Mouse (Mus musculus): ENCODE results near the gene Dnajc2.
A peak's percentile ranks its signal among the peaks of the same experiment; 100 is the strongest.
"Not testable (repeated sequence)": the region's sequence is repeated elsewhere in the genome, so short reads cannot be mapped to it uniquely, and the experiment has no call there.

The Dnajc2 gene

DNA sequence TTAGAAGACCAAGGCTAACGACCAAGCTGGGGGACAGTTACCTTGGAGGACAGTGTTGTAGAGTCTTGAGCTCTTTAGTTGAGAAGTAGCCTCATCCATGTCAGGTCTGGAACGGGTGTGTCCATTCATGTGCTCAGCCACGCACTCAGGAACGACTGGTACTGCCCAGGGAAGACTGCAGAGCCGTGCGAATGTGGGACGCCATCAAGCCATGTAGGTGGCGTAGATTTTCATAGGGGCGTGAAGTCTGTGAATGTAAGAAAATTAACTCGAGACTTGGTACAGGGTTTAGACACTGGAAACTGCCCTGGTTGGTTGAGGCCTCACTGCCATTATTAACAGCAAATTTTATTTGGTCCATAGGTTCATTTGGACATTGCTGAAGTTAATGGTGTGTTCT lies 41.4 kb downstream of the Dnajc2 start:
- no peak for DNase-seq (ENCODE audit: low spot score in 2 of 2)

DNA sequence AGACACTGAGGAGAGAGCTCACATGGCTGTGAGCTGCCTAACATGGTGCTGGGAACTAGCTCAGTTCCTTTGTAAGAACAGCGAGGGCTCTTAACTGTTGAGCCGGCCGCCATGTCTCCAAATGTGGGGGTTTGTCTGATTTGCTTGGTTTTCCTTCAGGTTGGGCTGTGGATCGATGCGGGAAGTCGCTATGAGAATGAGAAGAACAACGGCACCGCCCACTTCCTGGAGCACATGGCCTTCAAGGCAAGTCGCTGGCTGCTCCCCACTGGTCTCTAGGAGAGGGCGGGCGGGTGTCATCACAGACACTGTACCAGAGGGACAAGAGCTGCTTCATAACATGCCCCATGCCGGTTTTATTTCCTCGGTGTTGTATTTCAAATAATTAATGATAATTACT lies 45.2 kb downstream of the Dnajc2 start:
- no peak for DNase-seq (ENCODE audit: low spot score in 2 of 2)

DNA sequence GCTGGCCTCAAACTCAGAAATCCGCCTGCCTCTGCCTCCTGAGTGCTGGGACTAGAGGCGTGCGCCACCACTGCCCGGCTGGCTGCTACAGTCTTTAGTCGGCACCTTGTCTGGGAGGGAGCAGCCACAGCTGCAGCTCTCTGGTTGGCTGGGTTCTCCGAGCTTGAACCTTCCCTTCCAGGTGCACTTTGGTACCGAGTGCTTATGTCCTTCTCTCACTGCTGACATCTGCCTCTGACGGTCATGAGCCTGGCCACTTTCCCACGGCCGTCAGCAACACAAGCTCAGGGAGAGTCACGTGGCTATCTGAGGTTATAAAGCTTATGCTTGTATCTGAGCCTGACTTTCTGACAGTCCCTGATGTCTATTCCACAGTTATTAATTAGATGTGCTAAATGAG lies 45.9 kb downstream of the Dnajc2 start:
- no peak for DNase-seq (ENCODE audit: low spot score in 2 of 2)

DNA sequence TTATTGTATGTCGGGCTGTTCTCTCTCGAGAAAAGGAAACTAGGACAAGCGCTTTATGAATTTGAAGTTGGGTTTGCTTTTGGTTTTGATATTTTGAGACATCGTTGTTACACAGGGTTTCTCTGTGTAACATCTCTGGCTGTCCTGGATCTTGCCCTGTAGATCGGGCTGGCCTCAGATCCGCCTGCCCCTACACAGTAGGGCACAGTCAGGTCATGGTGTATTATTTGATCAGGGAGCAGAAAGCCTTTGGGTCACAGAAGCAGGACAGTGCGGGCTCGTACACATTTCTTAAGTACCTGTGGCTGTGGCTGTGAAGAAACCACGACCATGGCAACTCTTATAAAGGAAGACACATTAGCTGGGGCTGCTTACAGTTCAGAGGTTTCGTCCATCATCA lies 47.4 kb downstream of the Dnajc2 start:
- DNase-seq (ENCODE audit: low spot score in 2 of 2): no peak

DNA sequence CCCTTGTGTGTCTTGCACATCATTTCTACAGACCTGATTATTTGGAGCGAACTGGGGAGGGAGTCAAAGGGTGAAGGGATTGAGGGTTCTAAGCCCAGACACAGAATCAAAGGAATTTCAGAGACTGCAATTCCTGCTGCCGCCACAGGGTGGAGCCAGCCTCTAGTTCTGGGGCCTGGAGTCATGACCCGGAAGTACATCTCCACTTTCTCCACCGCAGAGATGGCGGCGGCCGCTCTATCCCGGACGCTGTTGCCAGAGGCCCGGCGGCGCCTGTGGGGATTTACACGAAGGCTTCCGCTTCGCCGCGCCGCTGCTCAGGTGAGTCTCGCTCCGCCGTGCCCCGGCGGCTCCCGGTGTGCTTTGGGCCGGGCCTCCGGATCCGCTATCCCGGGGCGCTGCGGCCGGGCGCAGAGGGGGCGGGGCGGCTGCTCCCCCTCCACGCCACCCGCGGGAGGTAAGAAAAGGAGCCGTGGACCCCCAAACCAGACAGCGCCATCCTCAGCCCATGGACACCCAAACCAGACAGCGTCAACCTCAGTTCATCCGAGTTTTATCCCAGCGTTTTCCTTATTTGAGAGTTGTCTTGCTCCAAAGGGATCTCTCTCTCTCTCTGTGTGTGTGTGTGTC lies 48.0 kb downstream of the Dnajc2 start, which contains the start of gene Pmpcb:
Gene Pmpcb, plus strand, starts transcription at position 186 of the 630 bp plus-strand sequence.
- DNase-seq (ENCODE audit: low spot score in 2 of 2): peak; percentile 78 to 83

DNA sequence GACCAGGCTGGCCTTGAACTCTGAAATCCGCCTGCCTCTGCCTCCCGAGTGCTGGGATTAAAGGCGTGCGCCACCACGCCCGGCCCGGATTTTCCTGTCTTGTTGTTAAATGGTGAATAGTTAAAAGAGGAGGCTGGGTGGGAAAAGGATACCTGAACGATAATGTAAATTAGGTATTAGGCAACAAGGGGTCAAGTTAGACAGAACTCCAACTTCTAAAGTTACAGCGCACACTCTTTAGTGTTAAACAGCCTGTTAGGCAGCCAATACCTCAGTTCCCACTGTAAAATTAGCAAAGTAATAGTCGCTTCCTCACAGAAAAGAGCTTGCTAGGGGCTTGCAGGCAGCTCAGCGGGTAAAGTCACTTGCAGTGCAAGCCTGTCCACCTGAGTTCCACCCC lies 49.0 kb downstream of the Dnajc2 start:
- no peak for DNase-seq (ENCODE audit: low spot score in 2 of 2)

DNA sequence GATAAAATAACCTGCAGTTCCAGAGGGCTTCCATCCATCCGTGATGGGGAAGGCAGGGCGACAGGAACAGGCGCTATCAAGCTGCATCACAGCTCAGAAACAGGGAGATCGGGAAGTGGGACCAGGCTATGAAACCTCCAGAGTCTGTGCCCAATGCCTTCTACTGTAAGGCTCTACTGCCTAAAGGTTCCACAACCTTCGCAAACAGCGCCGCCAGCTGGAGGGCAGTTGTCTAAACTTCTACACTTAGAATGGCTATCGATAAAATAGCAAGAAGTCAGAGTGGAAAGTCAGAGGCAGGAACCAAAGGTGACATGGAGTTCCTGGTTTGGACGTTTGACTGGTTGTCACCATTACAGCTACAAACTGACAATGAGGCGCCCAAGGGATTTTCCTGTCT lies 49.5 kb downstream of the Dnajc2 start:
- DNase-seq (ENCODE audit: low spot score in 2 of 2): peak; percentile 51 to 74

DNA sequence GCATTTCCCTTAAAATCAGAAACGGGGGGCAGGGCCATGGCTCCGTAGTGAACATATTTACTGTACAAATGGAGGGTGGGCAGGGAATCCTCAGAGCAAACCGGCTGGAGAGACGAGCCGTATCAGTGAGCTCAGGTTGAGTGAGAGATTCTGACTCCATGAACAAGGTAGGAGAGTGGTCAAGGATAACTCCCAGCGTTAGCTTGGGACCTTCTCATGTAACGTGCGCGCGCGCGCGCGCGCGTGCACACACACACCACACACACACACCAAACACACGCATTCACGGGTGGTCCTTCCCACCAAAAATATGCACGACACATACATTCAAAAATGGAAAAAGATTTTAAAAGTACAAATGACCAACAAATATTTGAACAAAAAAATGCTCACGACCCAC lies 50.0 kb downstream of the Dnajc2 start:
- DNase-seq (ENCODE audit: low spot score in 2 of 2): no peak

DNA sequence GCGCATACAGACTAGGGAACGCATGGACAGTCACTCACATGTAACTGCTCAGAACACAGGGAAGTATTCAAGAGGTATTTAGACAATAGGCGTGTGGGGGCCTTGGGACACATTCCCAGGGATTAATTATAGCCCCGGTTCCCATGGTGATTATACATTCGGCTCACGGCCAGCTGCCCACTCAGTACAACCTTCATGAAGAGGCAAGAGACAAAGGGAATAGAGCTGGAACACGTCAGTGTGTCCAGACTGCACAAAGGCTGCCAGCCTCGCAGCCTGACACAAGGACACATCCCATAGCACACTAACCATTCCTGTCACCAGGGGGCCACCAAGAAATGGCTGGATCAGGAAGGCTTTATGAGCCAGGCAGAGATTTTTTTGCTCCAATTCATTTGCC lies 52.1 kb downstream of the Dnajc2 start:
- peak in 1 of 2 experiments; percentile 23 for DNase-seq (ENCODE audit: low spot score in 2 of 2)

DNA sequence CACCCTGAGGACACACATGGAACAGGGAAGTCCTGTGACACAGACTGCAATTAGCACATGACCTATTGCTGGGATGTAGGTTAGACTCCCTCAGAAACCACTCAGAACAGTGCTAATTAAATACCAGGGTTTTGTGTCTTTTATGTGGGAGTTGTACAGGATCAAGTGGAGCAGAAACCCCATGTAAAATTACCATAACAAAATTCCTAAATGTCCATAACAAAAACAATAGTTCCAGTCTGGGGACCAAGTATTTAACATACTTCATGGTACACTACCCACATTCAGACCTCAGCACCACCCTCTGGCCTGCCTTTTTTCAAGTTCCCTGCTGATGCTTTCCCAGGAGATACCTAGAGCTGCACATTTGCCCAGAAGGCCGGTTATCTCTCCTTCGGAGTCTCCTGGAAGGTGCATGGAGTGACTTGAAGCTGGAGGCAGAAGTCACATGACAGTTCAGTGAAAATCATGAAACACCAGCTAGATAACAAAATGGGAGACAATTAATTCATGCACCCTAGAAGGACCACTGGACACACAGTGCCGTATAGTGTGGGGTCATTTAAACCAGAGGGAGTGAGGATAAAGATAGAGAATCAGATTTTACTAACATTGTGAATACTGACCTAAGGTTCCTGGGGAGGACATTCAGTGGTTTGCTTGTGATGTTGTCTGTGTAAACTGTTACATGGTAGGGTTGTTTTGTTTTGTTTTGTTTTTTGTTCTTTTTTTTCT lies 52.7 kb downstream of the Dnajc2 start:
- no peak for DNase-seq (ENCODE audit: low spot score in 2 of 2)

DNA sequence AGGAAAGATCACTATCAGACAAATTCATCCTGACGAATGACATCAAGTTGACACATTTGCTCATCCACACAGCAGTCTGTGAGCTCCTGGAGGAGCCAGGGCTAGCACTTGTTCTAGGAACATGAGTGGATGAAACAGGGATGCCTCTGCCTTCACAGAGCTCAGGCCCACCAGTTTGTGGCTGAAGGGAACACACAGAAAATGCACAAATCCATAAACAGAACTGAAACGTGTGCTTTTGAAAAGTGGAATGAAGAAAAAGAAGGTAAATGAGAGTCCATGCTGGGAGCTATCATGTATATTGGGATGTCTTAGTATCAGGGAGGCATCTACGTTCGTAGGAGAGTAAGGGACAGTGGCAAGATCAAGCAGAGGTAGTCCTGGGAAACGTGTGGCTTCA lies 55.9 kb downstream of the Dnajc2 start:
- DNase-seq (ENCODE audit: low spot score in 2 of 2): no peak

DNA sequence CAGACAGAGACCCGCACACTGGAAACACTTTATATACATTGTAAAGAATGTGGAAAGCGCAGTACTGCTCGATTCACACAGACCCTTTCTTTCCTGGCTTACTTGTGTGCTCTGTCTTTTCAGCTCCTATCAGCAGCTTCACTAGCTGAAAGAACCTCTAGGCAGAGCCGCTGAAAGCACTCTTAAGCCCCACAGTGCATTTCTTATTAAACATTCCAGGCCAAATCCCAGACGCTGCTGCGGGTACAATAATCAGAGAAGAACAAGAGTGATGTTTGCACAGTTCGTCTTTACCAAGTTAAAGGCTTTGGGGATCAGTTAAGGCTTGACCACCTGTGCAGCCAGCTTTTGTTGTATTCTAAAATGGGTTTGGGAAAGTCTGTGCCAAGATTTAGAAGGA lies 60.2 kb downstream of the Dnajc2 start:
- DNase-seq (ENCODE audit: low spot score in 2 of 2): no peak

DNA sequence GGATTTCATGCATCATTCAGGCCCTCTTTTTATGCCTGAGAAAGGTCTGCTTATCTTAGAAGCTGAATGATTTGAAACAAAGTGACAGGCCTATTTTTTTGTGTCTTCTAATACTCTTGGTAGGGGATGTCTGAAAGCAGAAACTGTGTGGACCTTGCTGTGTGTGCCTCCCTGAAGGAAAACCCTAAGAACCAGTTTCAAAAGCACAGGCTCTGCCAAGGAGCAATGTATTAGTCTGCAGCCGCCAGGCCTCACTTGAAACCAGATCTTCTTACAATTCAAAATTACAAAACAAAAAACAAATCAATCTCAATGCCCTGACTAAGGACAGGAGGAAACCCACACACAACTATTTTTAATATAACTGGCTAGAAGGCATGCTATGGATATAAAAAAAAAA lies 60.6 kb downstream of the Dnajc2 start:
- no peak for DNase-seq (ENCODE audit: low spot score in 2 of 2)

DNA sequence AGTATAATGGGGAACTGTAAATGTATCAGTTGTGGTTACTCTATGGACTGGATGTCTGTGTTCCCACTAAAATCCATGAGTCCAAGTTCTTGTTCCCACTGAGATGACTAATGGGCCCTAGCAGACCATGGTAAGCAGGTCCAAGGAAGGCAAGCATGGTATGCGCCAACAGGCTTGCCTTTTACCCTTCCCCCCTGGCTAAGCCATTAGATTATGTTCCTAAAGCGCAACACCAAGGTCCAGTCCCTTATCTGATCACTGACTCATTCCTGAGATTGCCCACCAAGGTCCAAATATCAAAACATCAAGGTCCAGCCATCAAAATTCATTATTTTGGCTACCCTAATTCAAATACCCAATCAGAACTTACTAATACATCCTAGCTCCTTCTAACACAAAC lies 65.8 kb downstream of the Dnajc2 start:
- no peak for DNase-seq (ENCODE audit: low spot score in 2 of 2)

DNA sequence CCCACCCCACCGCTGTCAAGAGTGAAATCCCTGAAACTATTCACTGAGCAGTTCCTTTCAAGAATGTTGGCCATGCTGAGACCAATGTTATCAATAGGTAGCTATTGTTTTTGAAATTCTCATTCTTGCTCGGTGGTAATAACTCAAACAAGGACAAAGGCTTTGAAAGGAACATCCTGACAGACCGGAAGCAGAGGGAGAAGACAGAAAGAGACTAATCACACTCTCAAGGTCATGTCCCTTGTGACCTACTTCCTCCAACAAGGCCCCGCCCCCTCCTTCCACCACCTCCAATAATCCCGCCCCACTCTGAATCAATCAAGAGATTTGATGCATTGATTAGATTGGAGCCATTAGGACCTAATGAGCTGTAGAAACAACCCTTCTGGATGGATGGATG lies 66.5 kb downstream of the Dnajc2 start:
- no peak for DNase-seq (ENCODE audit: low spot score in 2 of 2)

DNA sequence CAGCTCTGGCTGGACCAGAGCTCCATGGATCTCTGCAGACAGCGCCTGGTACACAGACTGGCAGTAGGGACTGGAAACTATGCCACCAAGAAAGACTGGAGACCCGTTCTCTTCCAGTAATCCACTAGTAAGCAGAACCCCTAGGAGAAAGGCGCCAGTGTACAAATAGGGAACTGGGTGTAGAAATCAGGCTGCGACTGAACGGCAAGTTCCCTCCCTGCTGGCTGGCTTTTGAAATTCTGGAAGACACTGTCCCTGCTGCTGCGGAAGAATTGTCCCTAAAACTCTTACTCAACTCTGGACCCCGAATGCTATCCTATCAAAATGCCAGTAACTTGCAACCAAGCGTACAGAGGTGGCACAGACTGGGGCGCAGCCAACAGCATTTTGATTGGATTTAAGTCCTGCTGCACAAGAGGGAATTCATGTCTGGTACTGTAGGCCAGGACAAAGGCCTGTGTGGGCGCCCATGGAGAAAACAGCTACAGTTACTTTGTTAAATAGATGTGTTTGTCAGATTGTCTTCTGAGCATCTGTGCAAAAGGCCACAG lies 67.8 kb downstream of the Dnajc2 start:
- DNase-seq (ENCODE audit: low spot score in 2 of 2): no peak

DNA sequence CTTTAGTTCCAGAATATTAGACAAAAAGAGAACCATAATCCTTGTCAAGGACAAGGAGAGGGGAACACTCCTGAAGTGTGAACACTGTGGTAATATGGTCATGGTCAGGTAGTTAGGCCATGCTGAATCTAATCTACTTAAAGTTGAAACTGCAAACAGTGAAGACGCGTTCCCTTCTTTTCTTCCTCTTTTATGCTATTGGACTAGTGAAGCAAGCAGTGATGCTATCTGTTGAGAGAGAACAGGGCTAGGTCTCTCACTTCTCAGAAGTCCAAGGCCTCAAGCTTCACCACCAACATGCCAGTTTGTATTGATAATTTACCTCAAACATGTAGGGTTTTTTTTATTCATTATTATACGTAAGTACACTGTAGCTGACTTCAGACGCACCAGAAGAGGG lies 70.6 kb downstream of the Dnajc2 start:
- DNase-seq (ENCODE audit: low spot score in 2 of 2): no peak

DNA sequence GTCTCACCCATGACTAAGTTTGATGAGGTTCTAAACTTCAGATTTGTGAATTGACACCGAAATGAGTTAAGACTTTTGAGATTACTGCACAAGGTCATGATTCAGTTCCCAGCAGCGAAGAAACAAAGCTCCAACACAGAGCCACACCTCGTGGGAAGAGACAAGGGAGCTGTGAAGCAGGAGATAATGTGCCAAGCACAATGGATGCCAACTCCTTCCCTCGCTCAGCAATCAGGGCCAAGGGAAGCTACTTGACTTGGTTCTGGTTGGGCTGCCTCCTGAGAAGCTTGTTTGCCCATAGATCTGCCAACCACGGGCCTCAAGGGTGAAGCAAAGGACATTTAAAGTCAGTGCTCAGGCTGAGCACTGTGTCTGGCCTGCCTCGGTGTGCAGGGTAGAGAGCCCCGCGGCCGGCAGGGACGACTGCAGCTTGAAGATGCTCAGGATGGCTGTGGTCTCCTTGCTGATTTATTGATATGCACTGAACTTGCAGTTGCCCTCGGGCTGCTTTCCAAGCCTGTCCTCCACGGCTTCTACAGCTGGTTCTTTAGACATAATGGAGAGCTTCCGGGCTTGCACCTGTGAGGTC lies 72.8 kb downstream of the Dnajc2 start:
- no peak for DNase-seq (ENCODE audit: low spot score in 2 of 2)

DNA sequence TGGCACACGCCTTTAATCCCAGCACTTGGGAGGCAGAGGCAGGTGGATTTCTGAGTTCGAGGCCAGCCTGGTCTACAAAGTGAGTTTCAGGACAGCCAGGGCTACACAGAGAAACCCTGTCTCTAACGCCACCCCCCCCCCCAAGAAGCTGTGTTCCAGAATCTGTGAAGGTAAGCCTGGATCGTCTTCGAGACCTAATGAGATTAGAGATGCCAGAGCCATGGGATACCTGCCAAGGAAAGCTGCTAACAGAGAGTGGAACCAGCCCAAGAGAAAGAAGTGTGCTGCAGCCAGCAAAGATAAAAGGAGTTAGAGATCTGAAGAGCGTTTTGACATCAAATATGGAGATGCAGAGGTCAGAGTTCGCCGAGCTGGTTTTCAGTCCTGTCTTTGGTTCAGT lies 77.0 kb downstream of the Dnajc2 start:
- not testable (repeated sequence) for DNase-seq (ENCODE audit: low spot score in 2 of 2)

Measured in urinary bladder, postnatal 36 days (tissue).